Mouse (Mus musculus) olfactory bulb, adult 2 months (tissue): ENCODE data around the gene Gm2075.
"Not testable (repeated sequence)": the region's sequence is repeated elsewhere in the genome, so short reads cannot be mapped to it uniquely, and the experiment has no call there.

Source experiments
- CTCF ChIP-seq: fragments of 200-500 bp; IDR thresholded peaks from 2 replicates; pipeline ENCODE4 v1.5.1; 2012; ENCODE audit warnings: low read depth, mild to moderate bottlenecking, low read length, moderate library complexity; ENCODE audit not compliant: insufficient read depth
- POLR2A ChIP-seq: fragments of 200-500 bp; IDR thresholded peaks from 2 replicates; pipeline ENCODE4 v1.6.1; 2012; ENCODE audit warnings: mild to moderate bottlenecking, low read depth, low read length, moderate library complexity; ENCODE audit not compliant: insufficient read depth

DNA sequence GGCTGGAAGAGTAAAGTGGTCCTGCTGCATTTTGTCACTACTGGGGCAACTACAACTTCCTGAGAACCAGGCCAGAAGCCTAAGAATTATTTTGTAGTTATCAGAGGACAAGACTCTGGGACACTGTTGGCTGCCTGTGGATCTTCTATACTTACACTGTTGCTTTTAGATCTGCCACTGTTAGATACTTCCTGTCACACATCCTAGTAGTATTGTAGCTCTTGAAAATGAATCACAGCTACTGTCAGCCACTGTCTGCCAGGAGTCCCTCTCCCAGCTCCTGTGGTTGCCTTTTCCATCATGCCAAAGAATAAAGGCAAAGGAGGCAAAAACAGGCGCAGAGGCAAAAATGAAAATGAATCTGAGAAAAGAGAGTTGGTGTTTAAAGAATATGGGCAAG is 15.1 kb downstream of the Gm2075 start, which contains the start of gene Gm2056:
- not testable (repeated sequence) for TF ChIP-seq CTCF, POLR2A
